In genomic region chr16:63777811-63778210, GRCm38 (mm10) we compare ENCODE assay signal across 19 mouse cellular contexts.
DNase-seq lines count a peak whose midpoint lies in the region; ATAC-seq and TF ChIP-seq lines count a peak whose summit lies in the region.
"Had no signal": no experiment of that assay in that cellular context is flagged by ENCODE, and none has a peak within 500 bp of the region (broad histone marks: within the 10 kb centered on the region; RNA-seq: fewer than 3 reads in every experiment).

No protein-coding gene starts in this region.

- H3K36me3 ChIP-seq in lung, embryonic 14.5 days (ENCODE audit: insufficient read depth), result no peaks in the 10 kb centered on the region
- H3K36me3 ChIP-seq in midbrain, embryonic 11.5 days (ENCODE audit: control insufficient read depth, insufficient read depth, low read length), result no peaks in the 10 kb centered on the region
- no peaks in the 10 kb centered on the region for H3K36me3 ChIP-seq in midbrain, embryonic 13.5 days
- H3K36me3 ChIP-seq: embryonic facial prominence, embryonic 10.5 days; embryonic facial prominence, embryonic 12.5 days; forebrain, embryonic 15.5 days had no signal

- no peaks in the 10 kb centered on the region for H3K4me1 ChIP-seq in lung, embryonic 14.5 days (ENCODE audit: insufficient read depth)
- H3K4me1 ChIP-seq in lung, adult 2 months (ENCODE audit: control insufficient read depth, insufficient read depth, low read length), result no peaks in the 10 kb centered on the region
- H3K4me1 ChIP-seq in midbrain, embryonic 11.5 days (ENCODE audit: control insufficient read depth, insufficient read depth, low read length), result no peaks in the 10 kb centered on the region
- H3K4me1 ChIP-seq in midbrain, embryonic 13.5 days (replicated peaks), result no peaks in the 10 kb centered on the region
- H3K4me1 ChIP-seq: embryonic facial prominence, embryonic 10.5 days; embryonic facial prominence, embryonic 12.5 days had no signal

- H3K9ac ChIP-seq in lung, embryonic 14.5 days, result no peak overlapping the region
- H3K9ac ChIP-seq in midbrain, embryonic 11.5 days (ENCODE audit: low read length), result no peak overlapping the region
- H3K9ac ChIP-seq in midbrain, embryonic 13.5 days (replicated peaks), result no peak overlapping the region
- H3K9ac ChIP-seq: embryonic facial prominence, embryonic 12.5 days; forebrain, embryonic 13.5 days; forebrain, embryonic 15.5 days had no signal

- H3K27ac ChIP-seq in lung, embryonic 14.5 days (ENCODE audit: low read depth), result no peak overlapping the region
- no peak overlapping the region for H3K27ac ChIP-seq in midbrain, embryonic 11.5 days (ENCODE audit: low read depth, low read length)
- H3K27ac ChIP-seq in midbrain, embryonic 13.5 days, result no peak overlapping the region
- H3K27ac ChIP-seq: embryonic facial prominence, embryonic 10.5 days; embryonic facial prominence, embryonic 12.5 days; forebrain, embryonic 13.5 days; forebrain, embryonic 15.5 days had no signal

- H3K4me2 ChIP-seq in lung, embryonic 14.5 days, result no peak overlapping the region
- H3K4me2 ChIP-seq in midbrain, embryonic 11.5 days, result no peak overlapping the region
- H3K4me2 ChIP-seq in midbrain, embryonic 13.5 days (replicated peaks), result no peak overlapping the region
- H3K4me2 ChIP-seq: embryonic facial prominence, embryonic 12.5 days; forebrain, embryonic 13.5 days; forebrain, embryonic 15.5 days had no signal

- 22% methylated on average over 1 of the region's 1 CpGs for WGBS in lung, embryonic 14.5 days
- WGBS in lung, adult 2 months, result 29% methylated on average over 1 of the region's 1 CpGs
- WGBS in midbrain, embryonic 11.5 days, result 77% methylated on average over 1 of the region's 1 CpGs
- 51% methylated on average over 1 of the region's 1 CpGs for WGBS in midbrain, embryonic 13.5 days

- no peaks in the 10 kb centered on the region for H3K27me3 ChIP-seq in lung, embryonic 14.5 days (ENCODE audit: insufficient read depth, low read length)
- H3K27me3 ChIP-seq in midbrain, embryonic 11.5 days (ENCODE audit: control insufficient read depth, insufficient read depth, low read length), result no peaks in the 10 kb centered on the region
- no peaks in the 10 kb centered on the region for H3K27me3 ChIP-seq in midbrain, embryonic 13.5 days
- H3K27me3 ChIP-seq: embryonic facial prominence, embryonic 12.5 days; forebrain, embryonic 13.5 days; forebrain, embryonic 15.5 days had no signal

- no peak for TF ChIP-seq CTCF in lung, embryonic 14.5 days (IDR thresholded peaks at IDR 0.05; ENCODE audit: low read depth)
- no peak for TF ChIP-seq CTCF in lung, adult 2 months (IDR thresholded peaks at IDR 0.05; ENCODE audit: insufficient read depth, low read length)

- DNase-seq in lung, embryonic 14.5 days, result peak; percentile 42
- no peak for DNase-seq in lung, adult 2 months
- DNase-seq in midbrain, embryonic 11.5 days (ENCODE audit: low spot score, missing footprints), result peak; percentile 71
- peak; percentile 12 for DNase-seq in retina, embryonic 14.5 days (ENCODE audit: low spot score)
- DNase-seq in retina, postnatal 1 day, result no peak
- no peak for DNase-seq in thymus, postnatal 36 days
- DNase-seq: adrenal gland, adult 2 months; adrenal gland, postnatal 10 days; adrenal gland, postnatal 25 days; cerebellum, adult 11-12 months; cerebellum, adult 2 months; cerebellum, adult 9-10 months; cerebellum, postnatal 10 days; cerebellum, postnatal 25 days had no signal

- no peak for TF ChIP-seq POLR2A in lung, adult 2 months (IDR thresholded peaks at IDR 0.05; ENCODE audit: borderline replicate concordance, extremely low read depth, low read depth, low read length)

- ATAC-seq in lung, embryonic 14.5 days (ENCODE audit: insufficient read depth), result no peak
- no peak for ATAC-seq in midbrain, embryonic 11.5 days (ENCODE audit: low FRiP score)
- no peak for ATAC-seq in midbrain, embryonic 13.5 days
- ATAC-seq: forebrain, embryonic 13.5 days; forebrain, embryonic 15.5 days had no signal

- no peak overlapping the region for H3K4me3 ChIP-seq in lung, embryonic 14.5 days (ENCODE audit: low read depth, low read length)
- no peak overlapping the region for H3K4me3 ChIP-seq in lung, adult 2 months (replicated peaks; ENCODE audit: extremely low read depth, low read depth, low read length)
- no peak overlapping the region for H3K4me3 ChIP-seq in midbrain, embryonic 11.5 days (ENCODE audit: low read depth, low read length)
- no peak overlapping the region for H3K4me3 ChIP-seq in midbrain, embryonic 13.5 days (replicated peaks)
- H3K4me3 ChIP-seq: embryonic facial prominence, embryonic 10.5 days; embryonic facial prominence, embryonic 12.5 days; forebrain, embryonic 13.5 days; forebrain, embryonic 15.5 days had no signal

- no peaks in the 10 kb centered on the region for H3K9me3 ChIP-seq in lung, embryonic 14.5 days (ENCODE audit: low read depth, low read length)
- H3K9me3 ChIP-seq in midbrain, embryonic 11.5 days (ENCODE audit: control insufficient read depth, low read length), result no peaks in the 10 kb centered on the region
- no peaks in the 10 kb centered on the region for H3K9me3 ChIP-seq in midbrain, embryonic 13.5 days
- H3K9me3 ChIP-seq: embryonic facial prominence, embryonic 10.5 days; embryonic facial prominence, embryonic 12.5 days; forebrain, embryonic 13.5 days; forebrain, embryonic 15.5 days had no signal

Comparison
In these comparisons a context has a peak if more than half of its experiments do, and no peak if none do; other contexts are left out.
1. DNase-seq: peak in lung, embryonic 14.5 days (single experiment), midbrain, embryonic 11.5 days (single experiment) and retina, embryonic 14.5 days (single experiment); none in lung, adult 2 months (single experiment), retina, postnatal 1 day (single experiment) and thymus, postnatal 36 days (0 of 2).